Mouse (Mus musculus) kidney, embryonic 14.5 days (tissue): ENCODE results near the gene Zic1. TPM values are rescaled to one million over a fixed set of nuclear protein-coding genes. Genes with fewer than 3 reads are reported as not detected.

ENCODE experiments used
- ATAC-seq: fragments of 200-750 bp; cut with Nextera tagmentation; 2 replicates; pipeline ENCODE4 v1.8.0; 2017; ENCODE audit warnings: moderate number of reproducible peaks, mild to moderate bottlenecking, moderate TSS enrichment, moderate library complexity; ENCODE audit not compliant: low FRiP score, low TSS enrichment
- H3K27ac ChIP-seq: fragments of 300-500 bp; sonication (generic); 2 replicates; pipeline ENCODE4 v1.5.1; 2014; ENCODE audit warnings: low read depth, mild to moderate bottlenecking, low read length, moderate library complexity, mixed read lengths
- H3K27me3 ChIP-seq: fragments of 300-500 bp; sonication (generic); 2 replicates; pipeline ENCODE4 v1.6.1; 2014; ENCODE audit warnings: mild to moderate bottlenecking, low read length; ENCODE audit not compliant: control insufficient read depth, insufficient read depth
- H3K36me3 ChIP-seq: fragments of 300-500 bp; sonication (generic); 2 replicates; pipeline ENCODE4 v1.6.1; 2014; ENCODE audit warnings: low read length, mixed read lengths; ENCODE audit not compliant: control insufficient read depth, insufficient read depth
- H3K4me1 ChIP-seq: fragments of 300-500 bp; sonication (generic); 2 replicates; pipeline ENCODE4 v1.6.1; 2014; ENCODE audit warnings: low read length, mixed read lengths; ENCODE audit not compliant: control insufficient read depth, insufficient read depth
- H3K4me2 ChIP-seq: fragments of 300-500 bp; sonication (generic); replicated peaks from 2 replicates; pipeline ENCODE4 v1.6.1; 2014; ENCODE audit warnings: low read depth, mild to moderate bottlenecking, low read length
- H3K4me3 ChIP-seq: fragments of 300-500 bp; sonication (generic); 2 replicates; pipeline ENCODE4 v1.5.1; 2014; ENCODE audit warnings: mild to moderate bottlenecking, low read length
- H3K9ac ChIP-seq: fragments of 300-500 bp; sonication (generic); 2 replicates; pipeline ENCODE4 v1.6.1; 2014; ENCODE audit warnings: low read depth, mild to moderate bottlenecking, low read length, moderate library complexity
- H3K9me3 ChIP-seq: fragments of 300-500 bp; sonication (generic); 2 replicates; pipeline ENCODE4 v1.6.1; 2016; ENCODE audit warnings: low read length; ENCODE audit not compliant: control insufficient read depth
- WGBS: fragments of 180-500 bp; shearing (Covaris S2); extraction: QIAGEN DNeasy Blood & Tissue Kit; methylation state at CpG from one replicate; pipeline ENCODE4 v1.1.7; 2014; 5-methylcytosine and 5-hydroxymethylcytosine counted together
- polyA plus RNA-seq: library from polyadenylated mRNA; unstranded; fragments of >200 nt; fragmentation: Nextera tagmentation; extraction: Ambion mirVana; gene quantifications from 2 replicates; pipeline ENCODE4 v1.2.1, GENCODE M21; 2014

Zic1 gene
- 0.04 TPM in 1 of 2 replicates, not detected in the other for polyA plus RNA-seq

GRCm38 (mm10) chr9:91365664-91366063, at the start of gene Zic1:
Zic1 (minus strand) TSS chr9:91365810.
- Histone ChIP-seq H3K4me2 (peak within 1 kb of the TSS; percentile 0; the same call in 1 of the 2 replicates), H3K27me3 (peaks cover 91% of the 10 kb centered on the region), H3K4me3 (peak within 1 kb of the TSS; percentile 17), H3K4me1 (no peaks in the 10 kb centered on the region), H3K9me3 (no peaks in the 10 kb centered on the region), H3K9ac (no peak within 1 kb of the TSS), H3K27ac (no peak within 1 kb of the TSS), H3K36me3 (no peaks in the 10 kb centered on the region)
- WGBS, result 1% methylated on average over 33 of the region's 33 CpGs
- ATAC-seq, result no peak

GRCm38 (mm10) chr9:91414007-91414661, 48.5 kb upstream of the Zic1 start:
- Histone ChIP-seq H3K27ac (no peak overlapping the region), H3K27me3 (peaks cover 90% of the 10 kb centered on the region), H3K4me2 (no peak overlapping the region), H3K4me1 (no peaks in the 10 kb centered on the region), H3K4me3 (no peak overlapping the region), H3K9me3 (no peaks in the 10 kb centered on the region), H3K36me3 (no peaks in the 10 kb centered on the region), H3K9ac (no peak overlapping the region)
- WGBS, result 2% methylated on average over 12 of the region's 12 CpGs
- no peak for ATAC-seq

GRCm38 (mm10) chr9:91409771-91410170, 44.2 kb upstream of the Zic1 start:
- no peak overlapping the region for H3K4me3 ChIP-seq
- peaks cover 83% of the 10 kb centered on the region for H3K27me3 ChIP-seq
- H3K27ac ChIP-seq, result no peak overlapping the region
- H3K36me3 ChIP-seq, result no peaks in the 10 kb centered on the region
- H3K4me1 ChIP-seq, result no peaks in the 10 kb centered on the region
- 0% methylated on average over 3 of the region's 3 CpGs for WGBS
- no peak for ATAC-seq
- H3K4me2 ChIP-seq, result no peak overlapping the region
- H3K9me3 ChIP-seq, result no peaks in the 10 kb centered on the region
- no peak overlapping the region for H3K9ac ChIP-seq

GRCm38 (mm10) chr9:91406258-91406763, 40.7 kb upstream of the Zic1 start:
- H3K27me3 ChIP-seq, result peaks cover 92% of the 10 kb centered on the region
- no peaks in the 10 kb centered on the region for H3K36me3 ChIP-seq
- H3K27ac ChIP-seq, result no peak overlapping the region
- no peak overlapping the region for H3K4me2 ChIP-seq
- H3K9ac ChIP-seq, result no peak overlapping the region
- H3K9me3 ChIP-seq, result no peaks in the 10 kb centered on the region
- WGBS, result 1% methylated on average over 6 of the region's 6 CpGs
- no peaks in the 10 kb centered on the region for H3K4me1 ChIP-seq
- no peak overlapping the region for H3K4me3 ChIP-seq
- ATAC-seq, result no peak

GRCm38 (mm10) chr9:91405753-91406178, 40.2 kb upstream of the Zic1 start:
- H3K9ac ChIP-seq, result no peak overlapping the region
- peaks cover 92% of the 10 kb centered on the region for H3K27me3 ChIP-seq
- H3K4me3 ChIP-seq, result no peak overlapping the region
- no peak overlapping the region for H3K4me2 ChIP-seq
- no peak for ATAC-seq
- 1% methylated on average over 16 of the region's 16 CpGs for WGBS
- no peaks in the 10 kb centered on the region for H3K4me1 ChIP-seq
- no peaks in the 10 kb centered on the region for H3K9me3 ChIP-seq
- H3K36me3 ChIP-seq, result no peaks in the 10 kb centered on the region
- H3K27ac ChIP-seq, result no peak overlapping the region

- Histone ChIP-seq H3K36me3 (no peaks in the 10 kb centered on the region), H3K4me1 (no peaks in the 10 kb centered on the region), H3K27ac (no peak overlapping the region), H3K9ac (no peak overlapping the region), H3K4me2 (no peak overlapping the region), H3K9me3 (no peaks in the 10 kb centered on the region), H3K4me3 (no peak overlapping the region), H3K27me3 (peaks cover 92% of the 10 kb centered on the region)
- no peak for ATAC-seq
- WGBS, result 1% methylated on average over 27 of the region's 27 CpGs
These were observed 39.5 kb upstream of the Zic1 start for GRCm38 (mm10) chr9:91404905-91405752.

GRCm38 (mm10) chr9:91404229-91404628, 38.6 kb upstream of the Zic1 start:
- WGBS, result 1% methylated on average over 13 of the region's 13 CpGs
- H3K4me1 ChIP-seq, result no peaks in the 10 kb centered on the region
- H3K4me2 ChIP-seq, result no peak overlapping the region
- no peak for ATAC-seq
- H3K36me3 ChIP-seq, result no peaks in the 10 kb centered on the region
- H3K27ac ChIP-seq, result no peak overlapping the region
- peaks cover 92% of the 10 kb centered on the region for H3K27me3 ChIP-seq
- H3K9ac ChIP-seq, result no peak overlapping the region
- H3K9me3 ChIP-seq, result no peaks in the 10 kb centered on the region
- no peak overlapping the region for H3K4me3 ChIP-seq

- H3K9me3 ChIP-seq, result no peaks in the 10 kb centered on the region
- ATAC-seq, result no peak
- WGBS, result 1% methylated on average over 10 of the region's 10 CpGs
- no peaks in the 10 kb centered on the region for H3K36me3 ChIP-seq
- no peak overlapping the region for H3K27ac ChIP-seq
- H3K4me3 ChIP-seq, result no peak overlapping the region
- H3K4me1 ChIP-seq, result no peaks in the 10 kb centered on the region
- H3K9ac ChIP-seq, result no peak overlapping the region
- H3K27me3 ChIP-seq, result peaks cover 98% of the 10 kb centered on the region
- no peak overlapping the region for H3K4me2 ChIP-seq
These were observed 35.9 kb upstream of the Zic1 start for GRCm38 (mm10) chr9:91401471-91401870.
